In the genomic region with DNA sequence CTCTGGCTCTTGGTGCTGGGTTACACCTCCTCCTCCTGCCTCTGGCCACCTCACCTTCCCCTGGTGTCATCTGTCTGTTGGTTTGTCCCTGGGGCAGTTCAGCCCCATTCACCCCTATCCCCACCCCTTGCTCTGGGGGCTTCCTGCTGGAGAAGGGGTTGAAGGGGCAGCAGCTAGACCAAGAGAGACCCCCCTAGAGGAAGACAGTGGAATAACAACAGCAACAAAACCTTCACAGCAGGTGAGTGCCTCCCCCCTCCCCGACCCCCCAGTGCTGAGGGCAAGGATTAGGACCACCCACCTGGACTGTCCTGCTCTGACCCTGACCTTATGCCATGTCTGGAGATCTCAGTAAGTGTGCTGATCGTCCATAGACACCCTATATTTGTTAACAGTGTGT, we compare ENCODE assay signal across 15 mouse cellular contexts. TPM values are rescaled to one million over a fixed set of nuclear protein-coding genes. Genes with fewer than 3 reads are reported as not detected.
DNase-seq lines count a peak whose midpoint lies in the region; ATAC-seq and TF ChIP-seq lines count a peak whose summit lies in the region.
"Had no signal": no experiment of that assay in that cellular context is flagged by ENCODE, and none has a peak within 500 bp of the region (broad histone marks: within the 10 kb centered on the region; RNA-seq: fewer than 3 reads in every experiment).

No protein-coding gene starts in this region.

- H3K4me1 ChIP-seq in cerebellum, adult 2 months (ENCODE audit: control insufficient read depth, insufficient read depth, low read length) = peaks cover 4% of the 10 kb centered on the region
- H3K4me1 ChIP-seq in limb, embryonic 12.5 days (replicated peaks) = no peaks in the 10 kb centered on the region
- peaks cover 20% of the 10 kb centered on the region for H3K4me1 ChIP-seq in limb, embryonic 10.5 days
- peaks cover 2% of the 10 kb centered on the region; the same call in 1 of the 2 replicates for H3K4me1 ChIP-seq in cortical plate, adult 2 months (ENCODE audit: control insufficient read depth, insufficient read depth, low read length)

- H3K4me3 ChIP-seq in cerebellum, adult 2 months (replicated peaks; ENCODE audit: insufficient read depth, low read depth, low read length) = no peak overlapping the region
- no peak overlapping the region for H3K4me3 ChIP-seq in limb, embryonic 12.5 days (replicated peaks)
- no peak overlapping the region for H3K4me3 ChIP-seq in limb, embryonic 10.5 days
- H3K4me3 ChIP-seq in cortical plate, adult 2 months (ENCODE audit: insufficient read depth, low read length) = no peak overlapping the region

- H3K9me3 ChIP-seq in limb, embryonic 12.5 days = no peaks in the 10 kb centered on the region
- no peaks in the 10 kb centered on the region for H3K9me3 ChIP-seq in limb, embryonic 10.5 days (replicated peaks)

- H3K36me3 ChIP-seq in limb, embryonic 12.5 days = no peaks in the 10 kb centered on the region
- no peaks in the 10 kb centered on the region for H3K36me3 ChIP-seq in limb, embryonic 10.5 days

- peak; percentile 37; the same call in 1 of the 2 replicates for TF ChIP-seq CTCF in cerebellum, adult 2 months (IDR thresholded peaks at IDR 0.05; ENCODE audit: borderline replicate concordance, insufficient read depth, low read depth, low read length)
- TF ChIP-seq CTCF in cortical plate, adult 2 months (IDR thresholded peaks at IDR 0.05; ENCODE audit: extremely low read depth, insufficient read depth, low read length) = peak; percentile 21; the same call in 1 of the 2 replicates

- no peak overlapping the region for H3K4me2 ChIP-seq in limb, embryonic 12.5 days
- H3K4me2 ChIP-seq: heart, embryonic 11.5 days had no signal

- ATAC-seq in limb, embryonic 12.5 days (ENCODE audit: insufficient number of reproducible peaks, insufficient read depth, low FRiP score, low TSS enrichment, low read depth) = peak; percentile 18; the same call in 1 of the 2 replicates
- no peak for ATAC-seq in activated CD4-positive, CD25-positive, alpha-beta regulatory T cell, adult 4 months

- H3K27me3 ChIP-seq in cerebellum, adult 2 months (ENCODE audit: control insufficient read depth, insufficient read depth, low read length) = no peaks in the 10 kb centered on the region
- peaks cover 4% of the 10 kb centered on the region for H3K27me3 ChIP-seq in limb, embryonic 12.5 days
- H3K27me3 ChIP-seq in limb, embryonic 10.5 days (ENCODE audit: low read depth, poor library complexity, severe bottlenecking) = no peaks in the 10 kb centered on the region

- TF ChIP-seq POLR2A in cerebellum, adult 2 months (IDR thresholded peaks at IDR 0.05; ENCODE audit: borderline replicate concordance, insufficient read depth, low read length) = no peak
- TF ChIP-seq POLR2A in cortical plate, adult 2 months (IDR thresholded peaks at IDR 0.05; ENCODE audit: extremely low read depth, insufficient read depth, low read length) = no peak

- DNase-seq in cerebellum, adult 2 months = no peak
- no peak for DNase-seq in cerebellum, postnatal 4 days (ENCODE audit: low spot score in 2 of 2)
- DNase-seq in limb, embryonic 10.5 days (ENCODE audit: low spot score) = no peak
- DNase-seq in A20 (ENCODE audit: low read depth, low spot score) = peak; percentile 29
- no peak for DNase-seq in left cerebral cortex, postnatal 4 days
- DNase-seq: adrenal gland, postnatal 10 days; cerebellum, adult 11 months; kidney, postnatal 4 days; lung, postnatal 10 days; spleen, adult 18-20 months; thymus, postnatal 25 days had no signal

- no peak overlapping the region for H3K9ac ChIP-seq in limb, embryonic 12.5 days (replicated peaks)

- intact Hi-C loops in left cerebral cortex, postnatal 4 days (cut with DNase I) = loop anchor here (5.0 kb wide), 1 partner anchor 56 kb away; no protein-coding TSS in a partner anchor

- WGBS in cerebellum, adult 2 months = 27% methylated on average over 2 of the region's 2 CpGs
- 25% methylated on average over 2 of the region's 2 CpGs for WGBS in limb, embryonic 12.5 days
- WGBS in limb, embryonic 10.5 days = 20% methylated on average over 2 of the region's 2 CpGs

- no peak overlapping the region for H3K27ac ChIP-seq in cerebellum, adult 2 months (ENCODE audit: insufficient read depth, low read length)
- H3K27ac ChIP-seq in limb, embryonic 12.5 days = no peak overlapping the region
- H3K27ac ChIP-seq in limb, embryonic 10.5 days = no peak overlapping the region
- H3K27ac ChIP-seq in cortical plate, adult 2 months (ENCODE audit: insufficient read depth, low read length) = no peak overlapping the region

RNA-seq across cellular contexts. Expression of gene Tub, which starts 15.8 kb away (rescaled TPM):
- 75.4 and 79.6 TPM in 2 replicates for polyA plus RNA-seq in cerebellum, adult 2 months (2012; rRNA removed)
- polyA plus RNA-seq in limb, embryonic 12.5 days (2016; fragmentation: Nextera tagmentation; extraction: Ambion mirVana) = 5.4 and 5.7 TPM in 2 replicates
- 2.4 and 3.7 TPM in 2 replicates for polyA plus RNA-seq in limb, embryonic 10.5 days (2016; fragmentation: Nextera tagmentation; extraction: Ambion mirVana)
- 161 and 176 TPM in 2 replicates for polyA plus RNA-seq in cortical plate, adult 2 months (2012; rRNA removed)
- polyA plus RNA-seq in activated CD4-positive, CD25-positive, alpha-beta regulatory T cell, adult 4 months (2017; shearing (Covaris generic)) = under 1 TPM; 0.24 to 0.29 TPM
- 100 to 1,000 TPM; 186 to 189 TPM for total RNA-seq in left cerebral cortex, postnatal 4 days (2021)

RNA-seq across cellular contexts. Expression of gene Eif3f, which starts 31.8 kb away (rescaled TPM):
- 92.2 and 96.9 TPM in 2 replicates for polyA plus RNA-seq in cerebellum, adult 2 months (2012; rRNA removed)
- 91.1 and 93.7 TPM in 2 replicates for polyA plus RNA-seq in limb, embryonic 12.5 days (2016; fragmentation: Nextera tagmentation; extraction: Ambion mirVana)
- polyA plus RNA-seq in limb, embryonic 10.5 days (2016; fragmentation: Nextera tagmentation; extraction: Ambion mirVana) = 85.8 and 87.3 TPM in 2 replicates
- polyA plus RNA-seq in cortical plate, adult 2 months (2012; rRNA removed) = 91.9 and 95.0 TPM in 2 replicates
- polyA plus RNA-seq in activated CD4-positive, CD25-positive, alpha-beta regulatory T cell, adult 4 months (2017; shearing (Covaris generic)) = 10 to 100 TPM; 34.6 to 48.4 TPM
- total RNA-seq in left cerebral cortex, postnatal 4 days (2021) = 100 to 1,000 TPM; 160 to 173 TPM

RNA-seq across cellular contexts. Expression of gene Nlrp10, which starts 36.0 kb away (rescaled TPM):
- polyA plus RNA-seq in cerebellum, adult 2 months (2012; rRNA removed) = 0.82 and 1.1 TPM in 2 replicates
- polyA plus RNA-seq in limb, embryonic 12.5 days (2016; fragmentation: Nextera tagmentation; extraction: Ambion mirVana) = 0.61 and 0.72 TPM in 2 replicates
- 0.11 and 0.14 TPM in 2 replicates for polyA plus RNA-seq in limb, embryonic 10.5 days (2016; fragmentation: Nextera tagmentation; extraction: Ambion mirVana)
- polyA plus RNA-seq in cortical plate, adult 2 months (2012; rRNA removed) = 0.04 and 0.06 TPM in 2 replicates
- polyA plus RNA-seq in activated CD4-positive, CD25-positive, alpha-beta regulatory T cell, adult 4 months (2017; shearing (Covaris generic)) = under 1 TPM; 0.07 to 0.19 TPM
- total RNA-seq in left cerebral cortex, postnatal 4 days (2021) = under 1 TPM; 0.14 to 0.18 TPM

Comparison
In these comparisons a context has a peak if more than half of its experiments do, and no peak if none do; other contexts are left out.
1. RNA of gene Tub, which starts 15.8 kb away (polyA plus RNA-seq): 161 to 176 TPM in cortical plate, adult 2 months and 75.4 to 79.6 TPM in cerebellum, adult 2 months; 5.4 to 5.7 TPM in limb, embryonic 12.5 days, 2.4 to 3.7 TPM in limb, embryonic 10.5 days and 0.24 to 0.29 TPM in activated CD4-positive, CD25-positive, alpha-beta regulatory T cell, adult 4 months; every median in the first group is over 10 times any median in the second.